Mouse (Mus musculus) intestine, embryonic 16.5 days (tissue): ENCODE measurements around the gene Mamdc4. TPM values are rescaled to one million over a fixed set of nuclear protein-coding genes. Genes with fewer than 3 reads are reported as not detected.

ENCODE experiments used
- ATAC-seq: fragments of 200-750 bp; cut with Nextera tagmentation; 2 replicates; pipeline ENCODE4 v1.8.0; 2017; ENCODE audit warnings: moderate TSS enrichment, moderate library complexity
- H3K27ac ChIP-seq: fragments of 300-500 bp; sonication (generic); 2 replicates; pipeline ENCODE4 v1.5.1; 2014; ENCODE audit warnings: mild to moderate bottlenecking, low read length
- H3K27me3 ChIP-seq: fragments of 300-500 bp; sonication (generic); replicated peaks from 2 replicates; pipeline ENCODE4 v1.6.1; 2014; ENCODE audit warnings: low read length, control low read depth, mixed read lengths; ENCODE audit not compliant: control insufficient read depth, insufficient read depth
- H3K36me3 ChIP-seq: fragments of 300-500 bp; sonication (generic); 2 replicates; pipeline ENCODE4 v1.6.1; 2014; ENCODE audit warnings: low read length, control low read depth; ENCODE audit not compliant: control insufficient read depth, insufficient read depth
- H3K4me1 ChIP-seq: fragments of 300-500 bp; sonication (generic); 2 replicates; pipeline ENCODE4 v1.6.1; 2014; ENCODE audit warnings: low read length, control low read depth, mixed read lengths; ENCODE audit not compliant: control insufficient read depth, insufficient read depth
- H3K4me2 ChIP-seq: fragments of 300-500 bp; sonication (generic); 2 replicates; pipeline ENCODE4 v1.6.1; 2014; ENCODE audit warnings: low read depth, low read length, control low read depth
- H3K4me3 ChIP-seq: fragments of 300-500 bp; sonication (generic); 2 replicates; pipeline ENCODE4 v1.5.1; 2014; ENCODE audit warnings: mild to moderate bottlenecking, low read length
- H3K9ac ChIP-seq: fragments of 300-500 bp; sonication (generic); 2 replicates; pipeline ENCODE4 v1.6.1; 2014; ENCODE audit warnings: low read depth, low read length
- H3K9me3 ChIP-seq: fragments of 300-500 bp; sonication (generic); 2 replicates; pipeline ENCODE4 v1.6.1; 2016; ENCODE audit warnings: low read length, control low read depth; ENCODE audit not compliant: control insufficient read depth
- WGBS: fragments of 180-500 bp; shearing (Covaris S2); extraction: QIAGEN DNeasy Blood & Tissue Kit; methylation state at CpG from one replicate; pipeline ENCODE4 v1.1.7; 2014; 5-methylcytosine and 5-hydroxymethylcytosine counted together
- polyA plus RNA-seq: library from polyadenylated mRNA; unstranded; fragments of >200 nt; fragmentation: Nextera tagmentation; extraction: Ambion mirVana; gene quantifications from 2 replicates; pipeline ENCODE4 v1.2.1, GENCODE M21; 2015

Mamdc4 gene
- 582 and 797 TPM in 2 replicates for polyA plus RNA-seq

- peaks cover 61% of the 10 kb centered on the region for H3K4me1 ChIP-seq
- H3K4me3 ChIP-seq: peak within 1 kb of the TSS; percentile 69
- peak; percentile 91 for ATAC-seq
- peaks cover 40% of the 10 kb centered on the region for H3K27me3 ChIP-seq
- no peaks in the 10 kb centered on the region for H3K36me3 ChIP-seq
- H3K27ac ChIP-seq: peak within 1 kb of the TSS; percentile 93
- H3K9me3 ChIP-seq: 0 out of 2 replicates have a peak, but pooled peaks cover 4% of the 10 kb centered on the region
- under 1% methylated on average over 43 of the region's 45 CpGs for WGBS
- peak within 1 kb of the TSS; percentile 81 for H3K9ac ChIP-seq
- H3K4me2 ChIP-seq: peak within 1 kb of the TSS; percentile 93
Observed at GRCm38 (mm10) chr2:25574579-25575431, at the start of gene Mamdc4, which contains the start of gene Phpt1. TSS of gene Mamdc4 (minus strand) at chr2:25574845. TSS of gene Phpt1 (minus strand) at chr2:25575224.

- Histone ChIP-seq H3K27me3 (peaks cover 5% of the 10 kb centered on the region; the same call in 1 of the 2 replicates), H3K36me3 (no peaks in the 10 kb centered on the region), H3K9me3 (no peaks in the 10 kb centered on the region), H3K9ac (peak within 1 kb of the TSS; percentile 72), H3K4me1 (no peaks in the 10 kb centered on the region), H3K4me2 (peak within 1 kb of the TSS; percentile 90), H3K27ac (0 out of 2 replicates have a peak within 1 kb of the TSS, but pooled peaks have one; percentile 61), H3K4me3 (peak within 1 kb of the TSS; percentile 66)
- WGBS: 5% methylated on average over 34 of the region's 34 CpGs
- peak; percentile 96 for ATAC-seq
Observed at GRCm38 (mm10) chr2:25621229-25622200, 46.9 kb upstream of the Mamdc4 start, which contains the start of gene Tmem141. TSS of gene Tmem141 (minus strand) at chr2:25622005.

GRCm38 (mm10) chr2:25620852-25621228 lies 46.2 kb upstream of the Mamdc4 start:
- peaks cover 6% of the 10 kb centered on the region; the same call in 1 of the 2 replicates for H3K4me1 ChIP-seq
- H3K9me3 ChIP-seq: no peaks in the 10 kb centered on the region
- no peak overlapping the region for H3K9ac ChIP-seq
- peak overlapping the region; percentile 90; the same call in 1 of the 2 replicates for H3K4me2 ChIP-seq
- peaks cover 12% of the 10 kb centered on the region; the same call in 1 of the 2 replicates for H3K27me3 ChIP-seq
- H3K4me3 ChIP-seq: 0 out of 2 replicates have a peak overlapping the region, but pooled peaks have one; percentile 66
- WGBS: 83% methylated on average over 4 of the region's 4 CpGs
- H3K27ac ChIP-seq: no peak overlapping the region
- H3K36me3 ChIP-seq: no peaks in the 10 kb centered on the region
- no peak for ATAC-seq

GRCm38 (mm10) chr2:25620386-25620785 lies 45.7 kb upstream of the Mamdc4 start:
- ATAC-seq: no peak
- 82% methylated on average over 6 of the region's 6 CpGs for WGBS
- H3K9ac ChIP-seq: no peak overlapping the region
- H3K4me2 ChIP-seq: no peak overlapping the region
- no peaks in the 10 kb centered on the region for H3K9me3 ChIP-seq
- no peak overlapping the region for H3K27ac ChIP-seq
- H3K36me3 ChIP-seq: no peaks in the 10 kb centered on the region
- peaks cover 17% of the 10 kb centered on the region; the same call in 1 of the 2 replicates for H3K27me3 ChIP-seq
- no peak overlapping the region for H3K4me3 ChIP-seq
- peaks cover 7% of the 10 kb centered on the region; the same call in 1 of the 2 replicates for H3K4me1 ChIP-seq

GRCm38 (mm10) chr2:25617578-25617977 lies 42.9 kb upstream of the Mamdc4 start, which contains the start of gene Ccdc183:
TSS of gene Ccdc183 (minus strand) at chr2:25617678.
- Histone ChIP-seq H3K4me3 (no peak within 1 kb of the TSS), H3K4me1 (peaks cover 7% of the 10 kb centered on the region; the same call in 1 of the 2 replicates), H3K27me3 (peaks cover 25% of the 10 kb centered on the region; the same call in 1 of the 2 replicates), H3K9ac (no peak within 1 kb of the TSS), H3K27ac (no peak within 1 kb of the TSS), H3K36me3 (no peaks in the 10 kb centered on the region), H3K4me2 (no peak within 1 kb of the TSS), H3K9me3 (no peaks in the 10 kb centered on the region)
- WGBS: 80% methylated on average over 3 of the region's 3 CpGs
- ATAC-seq: no peak

- Histone ChIP-seq H3K9ac (no peak overlapping the region), H3K4me3 (peak overlapping the region; percentile 25), H3K36me3 (no peaks in the 10 kb centered on the region), H3K27ac (no peak overlapping the region), H3K4me1 (peaks cover 7% of the 10 kb centered on the region; the same call in 1 of the 2 replicates), H3K27me3 (peaks cover 25% of the 10 kb centered on the region; the same call in 1 of the 2 replicates), H3K4me2 (peak overlapping the region; percentile 52), H3K9me3 (no peaks in the 10 kb centered on the region)
- 16% methylated on average over 22 of the region's 22 CpGs for WGBS
- no peak for ATAC-seq
Observed at GRCm38 (mm10) chr2:25616398-25616797, 41.8 kb upstream of the Mamdc4 start.

GRCm38 (mm10) chr2:25608671-25609070 lies 34.0 kb upstream of the Mamdc4 start:
- no peaks in the 10 kb centered on the region for H3K36me3 ChIP-seq
- H3K4me1 ChIP-seq: peaks cover 16% of the 10 kb centered on the region
- WGBS: 58% methylated on average over 10 of the region's 10 CpGs
- H3K9me3 ChIP-seq: no peaks in the 10 kb centered on the region
- peak overlapping the region; percentile 99 for H3K9ac ChIP-seq
- H3K4me2 ChIP-seq: peak overlapping the region; percentile 59
- H3K4me3 ChIP-seq: peak overlapping the region; percentile 100
- ATAC-seq: peak; percentile 23
- H3K27ac ChIP-seq: peak overlapping the region; percentile 93; the same call in 1 of the 2 replicates
- H3K27me3 ChIP-seq: no peaks in the 10 kb centered on the region

- Histone ChIP-seq H3K9me3 (no peaks in the 10 kb centered on the region), H3K4me3 (peak within 1 kb of the TSS; percentile 100), H3K27ac (peak within 1 kb of the TSS; percentile 93), H3K9ac (peak within 1 kb of the TSS; percentile 99), H3K4me2 (peak within 1 kb of the TSS; percentile 59), H3K4me1 (peaks cover 16% of the 10 kb centered on the region), H3K27me3 (no peaks in the 10 kb centered on the region), H3K36me3 (no peaks in the 10 kb centered on the region)
- peak; percentile 93 for ATAC-seq
- WGBS: under 1% methylated on average over 79 of the region's 80 CpGs
Observed at GRCm38 (mm10) chr2:25607761-25608622, 33.3 kb upstream of the Mamdc4 start, which contains the start of gene Rabl6. TSS of gene Rabl6 (minus strand) at chr2:25608521.
